Mouse (Mus musculus) CH12F3 (cell line): ENCODE measurements around the gene Erf.
"Not testable (repeated sequence)": the region's sequence is repeated elsewhere in the genome, so short reads cannot be mapped to it uniquely, and the experiment has no call there.

ENCODE experiments used
- in situ Hi-C: fragments of 300-500 bp; cut with MboI; formaldehyde crosslinking; loops from 2 replicates; pipeline ENCODE4 v1.14.3; 2020; ENCODE audit warnings: low sequenced_read_pairs

The Erf gene

DNA sequence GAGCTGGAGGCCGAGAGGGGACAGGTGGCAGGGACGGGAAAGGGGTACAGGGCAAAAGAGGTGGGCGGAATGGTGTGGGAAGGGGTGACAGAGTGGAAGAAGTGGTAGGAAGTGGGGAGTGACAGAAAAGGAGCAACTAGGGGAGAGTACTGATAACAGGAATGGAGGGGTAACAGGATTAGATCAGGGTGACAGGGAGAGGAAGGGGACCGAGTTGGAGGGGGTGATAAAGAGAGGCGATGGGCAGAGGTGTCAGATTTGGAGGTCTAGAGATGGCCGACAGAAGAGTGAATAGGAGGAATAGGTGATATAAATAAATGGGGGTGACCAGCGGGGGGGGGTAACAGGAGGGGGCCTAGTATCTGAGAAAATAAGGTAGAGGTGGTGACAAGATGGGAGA is 18.0 kb upstream of the Erf start:
- in situ Hi-C loops: no loop called here

DNA sequence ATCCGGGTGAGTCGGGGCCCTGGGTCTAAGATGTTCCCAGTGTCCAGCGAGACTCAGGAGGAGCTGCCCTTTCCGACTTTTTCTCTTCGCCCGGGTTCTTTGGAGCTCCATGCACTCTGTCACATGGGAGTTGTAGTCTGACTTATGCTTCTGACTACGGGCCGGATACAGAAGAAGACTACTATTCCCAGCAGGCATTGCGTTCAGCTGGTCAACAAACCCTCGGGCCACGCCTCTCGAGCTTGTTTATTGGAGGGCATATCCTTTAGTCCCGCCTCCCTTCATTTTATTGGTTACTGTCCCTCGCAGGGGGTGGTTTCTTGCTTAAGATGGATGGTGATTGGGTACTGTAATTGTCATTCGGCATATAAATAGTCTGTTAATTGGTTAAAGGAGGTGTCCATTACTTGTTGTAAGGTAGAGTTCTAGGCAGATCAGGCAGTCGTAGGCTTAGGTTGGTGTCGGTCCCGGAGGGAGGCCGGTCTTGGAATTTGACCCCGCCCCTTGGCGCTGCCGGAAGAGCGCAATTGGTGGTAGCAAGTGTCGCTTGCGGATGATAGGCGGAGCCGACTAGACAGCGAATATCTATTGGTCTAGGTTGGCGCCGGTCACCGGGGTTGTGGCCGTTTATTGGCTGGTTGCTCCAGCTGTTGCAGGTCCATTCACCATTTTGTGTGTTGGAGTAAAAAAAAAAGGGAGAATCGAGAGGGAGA is 17.3 kb upstream of the Erf start:
- in situ Hi-C loops: no loop called here

DNA sequence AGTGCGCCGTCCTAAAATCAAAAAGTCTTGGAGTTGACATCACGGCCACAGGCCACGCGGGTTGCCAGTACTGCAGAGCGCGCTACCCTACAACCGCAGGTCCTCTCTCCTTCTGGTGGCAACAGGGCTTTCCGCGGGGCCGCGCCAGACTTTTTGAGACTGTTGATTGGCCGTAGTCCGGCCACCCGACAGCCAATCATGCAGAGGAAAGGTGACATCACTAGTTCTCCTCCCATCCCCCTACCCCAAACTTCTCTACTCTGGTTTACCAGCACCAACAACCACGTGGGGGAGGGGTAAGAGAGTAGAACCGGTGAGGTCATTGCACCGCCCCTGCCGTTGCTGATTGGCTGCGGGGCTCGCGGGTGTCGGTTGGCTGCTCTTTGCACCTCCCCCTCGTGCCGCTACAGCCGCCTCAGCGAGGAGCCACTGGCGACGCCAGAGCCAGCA is 16.8 kb upstream of the Erf start, which contains the start of gene Cic:
TSS of gene Cic (plus strand) at position 404 of the 450 bp plus-strand sequence.
- in situ Hi-C loops: no loop called here

DNA sequence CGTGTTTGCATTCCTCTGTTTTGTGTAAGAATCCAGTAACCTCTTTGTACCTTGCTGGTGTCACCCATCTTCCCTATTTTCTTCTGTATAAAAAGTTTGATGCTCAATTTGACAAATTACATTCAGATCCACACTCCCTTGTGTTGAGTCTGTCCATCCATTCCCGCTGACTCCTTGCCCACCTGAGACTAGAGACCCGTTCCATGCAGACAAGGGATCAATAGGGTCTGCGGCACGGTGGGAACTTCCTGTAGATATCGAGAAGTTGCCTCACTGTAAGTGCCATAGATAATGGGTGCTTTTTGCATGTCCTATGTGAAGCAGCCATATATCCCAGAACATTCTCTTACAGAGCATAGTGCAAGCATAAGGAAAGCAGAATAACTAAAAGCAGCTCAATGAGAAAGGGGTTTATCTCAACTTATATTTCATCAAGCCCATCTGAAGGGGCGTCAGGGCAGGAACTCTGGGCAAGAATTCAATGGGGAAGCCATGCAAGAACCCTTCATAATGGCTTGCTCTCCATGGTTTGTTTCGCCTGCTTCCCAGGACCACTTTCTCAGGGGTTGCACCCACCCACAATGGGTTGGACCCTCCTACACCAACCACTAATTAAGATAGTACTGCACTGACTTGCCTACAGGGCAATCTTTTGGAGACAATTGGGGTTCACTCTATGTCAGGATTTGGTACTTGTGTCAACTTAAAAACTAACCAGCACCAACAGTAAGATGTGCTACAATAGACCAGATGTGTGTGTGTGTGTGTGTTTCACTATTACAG is 15.8 kb upstream of the Erf start:
- in situ Hi-C loops: no loop called here

- in situ Hi-C loops: not testable (repeated sequence)
These were observed 15.2 kb upstream of the Erf start for GRCm38 (mm10) chr7:25265743-25266142.

DNA sequence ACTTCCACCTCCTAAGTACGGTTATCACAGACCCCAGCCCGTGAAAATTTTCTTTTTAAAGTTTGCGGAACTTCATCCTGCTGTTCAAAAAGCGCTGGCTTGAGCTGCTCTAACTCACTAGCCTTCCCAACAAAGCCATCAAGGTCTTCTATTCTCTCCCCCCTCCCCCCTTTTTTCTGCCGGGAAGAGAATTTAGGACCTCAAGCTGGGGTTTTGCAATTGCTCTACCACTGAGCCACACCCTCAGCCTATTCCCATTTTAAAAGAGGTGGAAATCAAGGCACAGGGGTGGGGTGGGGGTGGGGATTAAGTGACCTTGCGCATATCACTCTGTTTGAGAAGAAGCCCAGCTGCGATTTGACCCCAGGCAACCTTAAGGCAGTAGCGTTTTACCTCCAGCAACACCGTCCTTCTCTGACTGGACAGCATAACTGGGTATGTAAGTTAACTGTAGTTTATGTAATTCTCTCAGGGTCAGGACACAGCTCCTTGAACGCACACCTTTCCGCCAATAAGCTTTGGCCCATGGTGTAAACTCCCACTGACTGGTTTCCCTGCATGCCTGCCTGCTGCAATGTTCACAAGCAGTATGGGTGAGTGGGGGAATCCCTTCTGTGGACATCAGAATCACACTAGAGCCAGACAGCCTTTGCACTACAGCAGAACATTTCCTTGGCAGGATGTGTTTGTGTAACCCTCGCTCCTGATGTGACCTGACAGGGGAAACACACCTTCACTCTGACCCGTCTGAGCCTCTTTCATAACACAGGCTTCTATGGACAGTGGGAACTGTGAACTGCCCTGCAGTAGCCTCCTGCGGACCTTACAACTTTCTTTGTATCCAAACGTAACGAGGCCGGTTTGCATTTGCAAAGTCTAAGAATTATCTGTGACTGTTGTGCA is 13.7 kb upstream of the Erf start:
- in situ Hi-C loops: no loop called here

- in situ Hi-C loops: no loop called here
These were observed 11.3 kb upstream of the Erf start for GRCm38 (mm10) chr7:25261896-25262295.

DNA sequence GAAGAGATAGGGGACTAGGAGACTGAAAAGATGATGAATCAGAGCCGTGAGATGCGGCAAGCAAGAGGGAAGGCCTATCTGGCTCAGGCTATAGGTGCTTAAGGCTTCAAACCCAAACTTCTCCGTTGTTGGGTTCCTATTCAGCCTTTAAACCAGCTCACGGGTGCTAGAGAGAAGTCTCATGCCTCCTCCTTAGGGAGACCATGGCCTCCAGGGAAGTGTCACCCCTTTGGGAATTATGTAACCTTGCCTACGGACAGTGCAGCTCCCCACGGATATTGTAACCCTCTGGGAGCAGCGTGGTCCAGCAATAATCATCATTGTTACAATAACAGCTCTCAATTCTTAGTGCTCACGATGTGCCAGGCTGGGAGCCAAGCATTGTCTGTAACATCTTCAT is 1.3 kb upstream of the Erf start:
- in situ Hi-C loops: no loop called here

DNA sequence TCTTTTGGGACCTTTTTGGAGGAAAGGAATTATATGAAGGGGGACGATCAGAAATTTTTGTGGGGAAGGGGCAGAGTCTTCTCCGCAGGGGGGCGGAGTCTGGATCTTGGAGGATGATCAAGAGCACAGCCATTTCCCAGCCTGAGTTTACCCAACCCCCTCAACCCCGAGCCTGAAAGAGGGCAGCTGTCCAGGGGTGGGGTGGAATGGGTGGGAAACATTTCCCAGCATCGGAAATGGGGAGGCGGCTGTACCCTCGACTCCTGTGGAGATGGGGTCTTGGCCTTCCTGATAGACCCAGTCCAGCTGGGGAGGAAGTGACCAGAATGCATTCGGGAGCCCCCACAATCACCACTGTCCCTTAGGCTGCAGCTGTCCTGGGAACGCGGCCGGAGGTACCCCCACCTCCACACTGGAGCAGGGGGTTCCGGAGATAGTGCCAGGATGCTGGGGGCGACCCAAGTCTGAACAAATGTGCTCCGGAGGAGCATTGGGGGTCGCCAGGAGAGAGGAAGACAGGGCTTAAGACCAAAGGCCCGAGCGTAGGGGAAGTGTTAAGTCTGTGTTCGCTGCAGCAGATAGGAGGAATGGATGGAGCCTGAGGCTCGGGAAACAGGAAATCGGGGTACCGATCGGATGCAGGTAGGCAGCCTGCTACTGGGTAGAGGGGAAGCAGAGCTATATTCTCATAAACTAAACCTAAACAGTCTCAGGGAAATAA is 670 bp upstream of the Erf start:
- in situ Hi-C loops: no loop called here

- in situ Hi-C loops: no loop called here
These were observed 1.0 kb downstream of the Erf start for GRCm38 (mm10) chr7:25249314-25250140.

DNA sequence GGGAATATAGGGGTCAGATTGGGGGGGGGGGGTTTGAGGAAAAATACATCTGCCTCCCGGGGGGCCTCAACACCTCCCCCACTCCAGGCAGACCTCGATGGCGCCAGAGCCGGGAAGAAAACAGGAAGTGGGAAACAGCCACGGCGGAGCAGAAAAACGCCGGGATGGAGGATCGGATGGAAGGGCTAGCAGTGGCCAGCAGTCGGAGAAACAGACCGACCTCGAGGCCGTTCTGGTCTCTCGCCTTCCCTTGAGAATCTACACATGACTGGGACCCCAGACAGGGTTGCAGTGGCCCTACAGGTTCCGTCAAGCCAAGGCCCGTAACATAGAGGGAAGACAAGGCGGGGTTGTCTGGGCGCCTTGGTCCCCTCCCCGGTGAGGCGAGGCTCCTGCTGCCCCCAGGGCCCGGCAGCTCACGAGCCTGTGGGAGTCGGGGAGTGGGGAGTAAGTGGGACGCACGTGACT is 1.7 kb downstream of the Erf start:
- in situ Hi-C loops: no loop called here

DNA sequence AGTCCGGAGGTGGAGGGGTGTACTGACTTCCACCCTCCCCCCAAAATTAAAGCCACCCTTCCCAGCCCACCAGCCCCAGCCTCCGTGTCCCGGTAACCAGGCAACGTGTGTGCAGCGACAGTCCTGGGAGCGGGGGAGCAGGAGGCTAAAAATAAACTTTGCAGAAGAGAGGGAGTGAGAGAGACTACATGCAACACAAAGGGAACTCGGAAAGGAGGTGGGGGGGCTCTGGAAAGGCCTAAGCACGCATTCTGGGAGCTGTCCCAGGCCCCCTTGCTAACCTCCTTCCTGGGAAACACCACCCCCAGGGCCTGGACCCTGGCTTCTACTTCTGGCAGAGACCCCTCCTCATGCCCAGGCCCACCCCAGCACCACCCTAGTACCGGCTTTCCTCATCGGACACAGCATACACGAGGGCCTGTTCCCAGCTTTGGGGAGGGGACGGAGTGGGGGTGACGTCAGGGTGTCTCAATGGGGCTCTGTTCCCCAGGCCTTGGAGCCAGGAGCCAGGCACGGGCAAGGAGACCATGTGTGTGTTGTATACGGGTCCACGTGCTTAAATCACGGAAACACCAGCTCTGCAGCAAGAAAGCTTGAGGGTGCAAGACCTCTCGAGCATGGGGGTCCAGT is 2.4 kb downstream of the Erf start:
- in situ Hi-C loops: no loop called here

- in situ Hi-C loops: no loop called here
These were observed 3.1 kb downstream of the Erf start for GRCm38 (mm10) chr7:25247498-25247897.

- in situ Hi-C loops: no loop called here
These were observed 3.8 kb downstream of the Erf start for GRCm38 (mm10) chr7:25246759-25247137.

GRCm38 (mm10) chr7:25246079-25246758 is 4.3 kb downstream of the Erf start:
- in situ Hi-C loops: no loop called here

- in situ Hi-C loops: loop anchor here (5.0 kb wide), 1 partner anchor 33 kb away; no protein-coding TSS in a partner anchor
These were observed 5.8 kb downstream of the Erf start for GRCm38 (mm10) chr7:25244562-25245369.

GRCm38 (mm10) chr7:25243361-25243760 is 7.2 kb downstream of the Erf start:
- in situ Hi-C loops: loop anchor here (5.0 kb wide), 1 partner anchor 34 kb away; no protein-coding TSS in a partner anchor

DNA sequence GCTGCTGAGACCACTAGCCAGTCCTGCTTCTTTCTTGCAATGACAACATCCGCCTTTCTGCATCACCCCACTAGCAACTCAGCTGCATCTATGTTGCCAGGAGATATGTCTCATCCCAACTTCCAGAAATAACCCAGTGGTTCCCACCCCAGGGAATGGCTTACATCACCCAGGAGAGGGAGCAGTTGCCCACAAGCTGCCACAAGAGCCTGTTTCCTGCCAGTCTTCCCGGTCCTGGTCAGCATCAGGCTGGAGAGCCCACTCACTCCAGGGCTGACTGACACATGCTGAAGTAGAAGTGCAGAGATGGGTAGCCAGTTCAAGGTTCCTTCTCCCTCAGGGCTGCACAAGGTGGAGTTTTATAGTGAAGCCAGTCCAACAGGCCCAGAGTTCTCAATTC is 9.5 kb downstream of the Erf start:
- in situ Hi-C loops: loop anchor here (5.0 kb wide), 1 partner anchor 36 kb away; no protein-coding TSS in a partner anchor
